Mouse (Mus musculus): ENCODE measurements around the gene Zyx.

- no peak for TF ChIP-seq MAX (IDR thresholded peaks at IDR 0.05; ENCODE audit: low read depth)
- no peak for TF ChIP-seq POLR2A (IDR thresholded peaks at IDR 0.05; ENCODE audit: insufficient read length, low read depth)
- no peak for TF ChIP-seq CEBPB (IDR thresholded peaks at IDR 0.05; ENCODE audit: insufficient read depth, poor library complexity, severe bottlenecking)
- TF ChIP-seq REST (IDR thresholded peaks at IDR 0.05; ENCODE audit: insufficient read depth, insufficient read length), result no peak
- no peak for TF ChIP-seq USF1 (IDR thresholded peaks at IDR 0.05; ENCODE audit: low read depth)
- TF ChIP-seq POLR2AphosphoS2 (IDR thresholded peaks at IDR 0.05; ENCODE audit: insufficient read length, low read depth), result no peak
Observed at GRCm38 (mm10) chr6:42380416-42381144, 31.1 kb downstream of the Zyx start.
